Mouse (Mus musculus) testis, postnatal 14 days (tissue): ENCODE results near the gene Snd1.

Experiments used
- DNase-seq: peaks from one replicate; pipeline ENCODE4 v3.0.0; 2021; ENCODE audit warnings: low spot score

Gene Snd1

DNA sequence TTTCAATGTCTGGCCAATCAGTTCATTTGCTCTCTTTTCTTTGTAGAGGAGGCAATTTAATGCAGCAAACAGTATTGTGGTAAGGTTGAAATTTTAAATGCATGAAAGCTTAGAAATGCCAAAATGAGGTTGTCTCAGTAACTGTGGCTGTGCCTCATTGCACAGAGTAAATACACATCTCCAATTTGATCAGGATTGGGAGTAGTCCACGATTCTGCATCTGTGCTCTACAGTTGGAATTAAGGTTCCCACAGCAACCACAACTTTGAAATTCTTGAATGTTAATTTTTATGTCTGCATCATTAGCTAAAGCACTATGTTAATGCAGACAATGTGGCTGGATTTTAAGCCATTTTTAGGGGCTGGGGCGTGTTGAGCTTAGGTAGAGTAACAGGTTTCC, 72.0 kb downstream of the Snd1 start:
- DNase-seq, result no peak

DNA sequence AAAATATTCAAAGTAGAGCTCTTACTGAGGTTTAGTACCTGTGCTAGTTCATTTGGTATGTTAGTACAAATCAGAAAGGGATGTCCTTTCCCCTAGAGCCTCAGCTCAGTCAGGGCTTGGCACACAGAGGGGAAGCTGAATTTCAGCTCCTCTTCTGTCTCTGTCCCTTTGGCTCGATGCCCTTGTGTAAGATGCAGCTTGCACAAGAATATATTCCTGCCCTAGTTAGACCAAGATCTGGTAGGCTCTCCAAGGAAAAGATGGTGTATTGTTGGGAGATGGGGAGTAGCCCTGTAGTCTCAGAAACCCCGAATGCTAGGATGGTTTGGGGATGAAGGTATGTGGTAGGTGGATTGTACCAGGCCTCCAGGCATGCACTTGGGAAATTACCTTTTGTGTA, 74.4 kb downstream of the Snd1 start:
- DNase-seq, result no peak

DNA sequence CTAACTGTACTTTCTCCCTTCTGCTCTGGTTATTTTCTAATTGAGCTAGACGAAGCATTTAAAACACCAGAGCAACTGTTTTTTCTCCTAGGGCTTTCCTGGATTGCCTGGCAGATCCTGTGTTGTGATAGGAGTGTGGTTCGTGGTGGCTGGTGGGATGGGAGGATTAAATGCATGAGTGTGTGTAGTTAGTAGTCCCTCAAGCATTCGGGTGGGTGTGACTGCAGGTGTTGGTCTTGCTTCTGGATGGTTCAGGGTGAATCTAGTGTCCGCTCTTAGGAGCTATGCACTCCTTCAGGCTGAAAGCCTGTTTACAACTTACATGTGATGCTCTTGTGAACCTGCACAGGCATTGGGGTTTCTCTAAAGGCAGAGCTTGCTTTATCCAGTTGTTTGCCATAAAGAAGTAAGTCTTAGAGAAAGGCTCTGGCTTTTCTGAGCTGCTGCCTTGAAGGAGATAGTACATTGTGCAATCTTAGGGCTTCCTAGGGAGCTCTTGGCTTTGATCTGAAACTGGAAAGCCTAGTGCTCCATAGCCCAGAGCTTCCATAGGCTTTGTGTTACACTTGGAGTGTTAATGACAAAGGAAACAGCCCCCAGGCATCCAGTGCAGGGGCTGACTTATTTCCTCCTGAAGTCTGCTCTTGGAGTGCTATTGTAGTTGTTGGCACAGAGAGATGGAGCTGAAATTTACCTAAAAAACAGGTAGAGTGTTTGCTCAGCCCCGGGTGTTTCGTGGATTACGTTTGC, 75.5 kb downstream of the Snd1 start:
- DNase-seq, result no peak

DNA sequence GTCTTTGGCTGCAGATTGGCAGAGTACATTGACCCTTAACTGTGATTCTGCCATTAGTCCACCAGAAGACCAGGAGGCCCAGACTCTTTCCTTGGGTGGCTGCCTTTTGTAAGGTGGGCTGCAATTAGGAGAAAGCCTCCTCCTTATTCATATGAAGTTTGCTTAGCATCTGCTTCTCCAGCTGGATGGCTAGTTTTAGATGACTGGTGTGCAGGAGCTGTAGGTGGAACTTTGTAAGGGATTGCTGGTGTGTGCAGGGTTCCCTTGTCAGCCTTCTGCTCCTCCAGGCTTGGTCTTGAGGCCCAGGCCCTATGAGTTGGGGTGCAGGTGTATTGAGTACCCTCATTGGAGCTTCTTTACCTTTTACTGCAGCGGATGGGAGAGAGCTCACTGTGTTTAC, 79.5 kb downstream of the Snd1 start:
- DNase-seq, result no peak

DNA sequence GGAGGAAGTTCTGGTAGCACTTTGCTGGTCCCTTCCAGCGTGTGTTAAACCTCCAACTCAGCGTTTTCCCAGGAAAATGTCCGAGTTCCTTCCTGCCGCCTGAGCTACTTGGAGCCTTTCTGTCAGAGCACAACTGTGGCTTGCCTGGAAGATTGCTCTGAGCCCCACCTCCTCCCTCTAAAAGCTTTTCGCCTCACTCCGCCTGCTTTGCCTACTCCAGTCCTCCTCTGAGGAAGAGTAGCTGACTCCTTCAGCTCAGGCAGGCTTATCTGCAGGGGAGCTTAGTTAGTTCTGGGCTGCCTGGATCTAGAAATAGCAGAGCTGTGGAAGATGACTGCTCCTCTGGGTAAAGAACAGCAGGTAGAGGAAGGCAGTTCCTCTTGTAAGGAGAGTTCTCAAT, 80.1 kb downstream of the Snd1 start:
- no peak for DNase-seq

DNA sequence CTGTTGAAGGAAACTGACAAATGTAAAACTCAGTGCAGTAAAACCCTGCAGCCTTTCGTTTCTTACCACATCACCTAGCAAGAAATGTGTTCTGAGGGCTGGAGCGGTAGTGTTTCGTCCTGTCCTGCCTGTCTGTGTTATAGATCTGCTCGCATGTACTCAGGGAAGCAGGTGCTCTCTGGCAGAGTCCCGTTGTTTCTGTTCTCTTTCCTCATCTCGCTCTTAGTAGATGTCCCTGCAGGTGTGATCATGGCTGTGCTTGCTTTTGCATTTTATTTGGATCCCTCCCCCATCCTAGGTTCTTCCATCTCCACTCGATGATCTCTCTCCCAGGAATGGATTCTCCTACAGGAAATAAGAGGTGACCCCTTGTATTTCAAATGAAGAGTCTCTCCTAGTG, 80.5 kb downstream of the Snd1 start:
- no peak for DNase-seq

DNA sequence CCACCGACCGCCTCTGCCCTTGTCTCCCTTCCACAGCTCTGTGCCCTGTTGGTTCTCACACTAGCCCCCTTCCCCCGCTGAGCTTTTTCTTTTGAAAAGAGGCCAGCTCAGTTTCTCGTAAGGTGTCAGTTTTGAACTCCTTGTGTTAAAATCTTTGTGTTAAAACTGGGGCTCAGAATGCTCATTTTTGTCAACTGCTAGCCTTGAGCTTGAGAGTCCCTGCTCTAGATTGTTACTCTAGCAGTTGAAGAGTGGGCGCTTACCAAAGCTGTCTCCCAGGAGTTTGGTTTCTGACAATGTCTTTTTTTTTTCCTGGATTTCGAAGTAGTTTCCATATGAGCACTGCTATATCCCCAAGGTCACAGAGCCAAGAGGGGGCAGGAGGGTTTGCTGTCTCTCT, 82.8 kb downstream of the Snd1 start:
- DNase-seq, result no peak

DNA sequence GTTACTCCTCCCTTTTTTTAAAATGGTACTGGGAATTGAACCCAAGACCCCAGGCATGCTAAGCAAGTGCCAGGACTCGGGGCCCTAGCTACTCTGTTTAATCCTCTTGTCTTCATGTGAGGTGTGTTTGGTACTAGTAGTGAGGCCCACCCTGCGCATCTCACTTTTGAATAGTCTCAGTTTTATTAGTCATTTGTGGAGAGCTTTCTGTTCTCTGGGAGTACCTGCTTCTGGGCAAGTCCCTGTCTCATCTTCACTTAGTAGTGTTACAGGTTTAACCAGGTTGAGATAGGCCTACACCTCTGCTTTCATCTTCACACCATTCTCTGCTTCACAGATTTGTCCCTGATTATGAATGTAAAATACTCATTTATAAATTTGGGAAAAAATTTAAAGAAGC, 84.5 kb downstream of the Snd1 start:
- DNase-seq, result no peak

DNA sequence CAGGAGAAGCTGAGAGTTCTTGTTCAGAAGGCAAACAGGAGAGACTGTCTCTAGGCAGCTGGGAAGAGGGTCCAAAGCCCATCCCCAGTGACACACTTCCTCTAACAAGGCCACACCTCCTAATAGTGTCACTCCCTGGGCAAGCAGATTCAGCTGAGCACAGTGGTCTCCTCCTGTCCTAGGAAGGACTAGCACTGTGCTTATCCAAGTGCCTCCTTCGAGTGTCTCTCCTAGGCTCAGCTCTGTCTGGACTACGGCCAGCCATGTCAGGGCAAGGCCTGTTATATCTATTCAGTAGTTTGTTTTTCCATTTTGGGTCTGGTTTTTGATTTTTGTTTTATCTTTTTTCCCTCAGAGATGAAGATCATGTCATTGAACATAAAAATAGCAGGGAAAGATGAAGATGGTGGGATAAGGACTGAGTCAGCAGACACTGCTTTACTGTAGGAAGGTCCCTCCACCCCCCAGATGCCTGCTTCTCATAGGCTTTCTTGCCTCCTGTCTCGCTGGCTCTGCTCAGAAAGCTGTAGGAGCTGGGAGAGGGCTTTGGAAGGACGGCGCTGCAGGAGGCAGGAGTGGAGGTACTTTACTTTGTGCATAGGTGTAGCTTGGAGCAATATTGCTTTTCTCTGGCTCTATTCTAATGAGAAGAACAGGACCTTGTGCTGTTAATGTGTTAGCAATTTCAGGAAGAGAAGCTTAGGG, 86.5 kb downstream of the Snd1 start:
- DNase-seq, result no peak

DNA sequence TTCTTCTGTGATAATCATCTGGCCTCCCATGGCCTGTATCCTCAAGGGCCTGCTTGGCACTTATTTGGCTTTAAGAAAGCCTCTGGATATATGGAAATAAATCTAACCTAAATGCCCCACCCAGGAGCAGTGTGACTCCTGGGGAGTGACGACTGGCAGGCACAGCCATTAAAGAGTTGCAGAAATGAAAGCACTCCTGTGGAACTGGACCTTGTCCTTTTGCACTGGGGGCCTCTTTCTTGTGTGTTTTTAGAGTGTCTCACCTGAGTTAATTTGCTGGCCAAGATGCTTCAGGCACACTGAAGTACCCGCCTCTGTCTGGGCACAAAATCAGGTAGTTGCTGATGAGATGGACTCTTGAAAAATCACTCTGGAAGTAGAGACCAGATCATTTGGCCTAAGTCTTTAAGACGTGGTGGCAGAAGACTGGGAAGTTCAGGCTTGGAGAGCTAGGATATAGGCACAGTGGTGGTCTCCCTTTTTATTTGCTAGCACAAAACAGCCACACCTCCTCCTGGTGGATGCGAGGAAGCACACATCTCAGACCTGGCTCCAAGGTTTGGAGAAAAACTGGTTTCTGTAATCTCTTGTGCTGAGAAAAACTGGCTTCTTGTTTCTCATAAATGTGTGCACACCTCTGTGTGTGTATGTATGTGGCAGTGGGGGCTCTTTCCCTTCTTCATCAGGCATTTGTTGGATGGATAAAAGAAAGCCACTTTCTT, 87.5 kb downstream of the Snd1 start:
- no peak for DNase-seq

DNA sequence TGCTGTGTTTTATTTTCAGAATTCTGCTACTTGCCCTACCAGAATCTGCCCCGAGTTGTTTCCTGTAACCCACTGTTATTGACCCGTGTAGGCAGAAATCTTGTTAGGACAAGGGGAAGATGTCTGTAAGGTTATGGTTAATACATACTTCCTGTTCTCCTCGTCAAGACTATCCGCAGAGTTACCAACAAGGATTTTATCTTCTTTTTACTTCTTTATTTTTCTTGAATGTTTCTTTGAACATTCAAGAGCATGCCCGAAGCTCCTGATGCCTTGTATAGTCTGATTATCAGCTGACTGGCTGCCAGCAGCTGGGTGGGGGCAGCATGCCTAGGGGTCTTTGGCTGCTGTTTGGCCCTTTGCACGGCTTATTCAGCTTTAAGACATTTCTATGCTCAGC, 93.0 kb downstream of the Snd1 start:
- no peak for DNase-seq

DNA sequence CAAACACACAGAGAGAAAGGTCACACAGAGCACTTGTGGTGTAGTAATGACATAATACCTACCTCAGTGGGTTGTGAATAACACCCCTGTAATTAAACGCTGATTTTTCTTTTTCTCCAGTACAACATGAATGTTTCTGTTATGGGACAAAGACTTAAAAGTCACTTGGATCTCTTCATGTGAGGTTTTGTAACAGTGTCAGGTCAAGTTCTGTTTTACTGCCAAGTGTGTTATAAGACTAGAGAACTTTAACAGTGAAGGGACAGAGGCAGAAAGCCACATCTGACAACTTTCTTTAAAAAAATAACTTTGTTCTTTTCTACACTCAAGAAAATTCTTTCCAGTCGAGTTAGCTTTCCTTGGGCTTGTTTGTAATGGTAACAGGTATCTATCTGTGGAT, 97.0 kb downstream of the Snd1 start:
- no peak for DNase-seq

DNA sequence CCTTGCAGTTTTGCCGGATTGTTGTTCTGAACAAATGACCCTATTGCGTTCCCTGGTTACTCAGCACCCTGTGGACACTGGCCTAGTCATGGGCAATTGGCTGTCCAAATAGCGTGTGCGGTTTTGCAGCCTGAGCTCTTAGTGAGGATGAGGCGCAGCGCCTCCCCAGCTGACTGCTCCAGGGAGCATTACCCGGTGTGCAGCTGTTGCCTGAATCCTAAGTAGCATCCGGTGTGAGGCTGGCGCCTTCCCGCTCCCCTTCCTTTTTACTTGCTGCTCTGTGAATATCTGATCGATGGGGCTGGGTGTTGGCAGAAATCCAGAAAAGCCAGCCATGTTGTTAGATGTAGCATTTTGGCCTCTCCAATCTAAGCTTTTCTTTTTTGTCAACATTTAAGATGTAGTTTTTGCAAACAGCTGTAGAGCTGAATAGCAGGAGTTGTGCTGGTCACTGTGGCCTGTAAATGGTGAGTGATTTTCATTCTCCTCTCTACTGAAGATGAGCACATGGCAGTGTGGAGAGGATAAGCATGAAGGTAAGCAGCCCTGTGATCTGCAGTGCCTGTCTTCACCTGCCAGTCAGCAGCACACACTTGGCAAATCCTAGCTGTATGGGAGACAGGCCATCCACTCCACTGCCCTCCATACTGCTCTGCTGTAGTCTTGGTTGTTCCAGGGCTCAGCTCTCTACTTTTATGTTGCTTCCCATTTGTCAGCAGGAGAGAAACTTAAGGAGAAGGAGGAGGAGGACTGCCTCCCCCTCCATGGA, 98.2 kb downstream of the Snd1 start:
- no peak for DNase-seq

DNA sequence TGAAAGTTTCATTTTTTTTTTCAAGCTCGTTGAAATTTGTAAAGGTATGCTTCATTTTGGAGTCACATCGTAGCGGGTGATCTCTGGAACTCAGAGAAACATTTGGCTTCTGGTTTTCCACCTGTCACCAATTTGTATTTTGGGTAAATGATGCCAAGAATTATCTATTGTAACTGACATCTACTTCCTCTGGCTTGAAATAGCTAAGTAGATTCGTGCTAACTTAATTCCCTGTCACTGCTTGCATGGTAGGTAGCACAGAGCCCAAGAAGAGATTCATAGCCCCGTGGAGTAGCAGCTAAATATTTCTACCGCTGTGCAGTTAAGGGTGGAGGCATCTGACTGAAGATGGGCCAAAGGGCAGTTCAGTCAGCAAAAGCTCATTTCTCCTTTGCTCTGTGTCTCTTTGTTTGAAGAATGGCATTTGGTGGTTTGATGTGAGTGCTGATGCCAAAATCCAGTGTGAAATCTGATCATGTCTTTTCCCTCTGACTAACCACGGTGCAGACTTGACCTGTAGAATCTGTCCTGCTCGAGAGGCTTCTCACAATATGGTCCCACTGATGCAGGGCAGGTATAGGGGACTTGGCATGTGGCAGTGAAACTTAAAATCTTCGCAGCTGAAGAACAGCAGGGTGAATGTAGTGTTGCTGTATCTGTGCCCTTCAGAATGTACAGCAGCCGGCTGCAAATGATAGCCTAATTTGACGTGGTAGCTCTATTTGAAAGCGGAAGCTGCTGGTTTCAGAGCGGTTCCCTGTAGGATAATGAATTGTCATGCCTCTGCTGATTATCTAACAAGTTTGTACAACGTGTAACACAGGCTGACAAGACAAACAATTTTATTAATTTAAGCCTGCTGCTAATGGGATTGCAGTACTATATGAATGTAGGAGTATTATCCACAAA, 101.7 kb downstream of the Snd1 start:
- no peak for DNase-seq

DNA sequence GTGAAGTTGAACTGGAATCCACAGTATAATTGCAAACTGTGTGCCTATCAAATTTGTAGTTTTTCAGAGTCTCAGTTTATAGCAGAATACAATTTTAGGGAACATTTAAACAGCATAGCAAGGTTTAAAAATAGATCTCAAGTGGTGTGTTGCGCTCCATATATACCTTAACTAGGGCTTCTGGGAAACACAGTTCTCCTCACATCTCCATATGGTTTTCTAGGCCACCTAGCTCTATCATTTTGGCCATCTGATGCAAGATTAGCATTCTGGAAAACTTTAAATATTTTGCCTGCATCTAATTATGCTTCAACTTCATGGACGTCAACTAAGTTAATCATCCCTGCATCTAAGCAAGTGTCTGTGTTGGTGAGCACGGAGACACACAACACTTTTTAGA, 107.9 kb downstream of the Snd1 start:
- no peak for DNase-seq

DNA sequence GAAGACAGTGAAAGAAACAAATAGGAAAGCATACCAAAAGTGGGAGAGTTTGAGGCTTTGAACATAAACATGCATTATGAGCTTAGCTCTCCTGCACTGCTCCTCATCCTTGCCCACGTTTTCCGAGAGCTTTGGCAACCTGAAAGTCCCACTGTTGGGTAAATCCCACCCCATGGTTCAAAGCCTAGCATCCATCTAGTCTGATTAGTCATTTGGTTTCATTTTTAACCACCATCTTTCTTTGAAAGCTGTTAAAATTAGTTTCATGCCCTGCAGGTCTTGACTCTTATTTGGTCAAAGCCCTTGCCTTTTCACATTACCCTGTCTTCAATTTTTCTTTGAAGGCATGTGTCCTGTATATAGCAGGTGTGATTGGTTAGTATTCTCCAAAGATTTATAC, 108.5 kb downstream of the Snd1 start:
- no peak for DNase-seq

DNA sequence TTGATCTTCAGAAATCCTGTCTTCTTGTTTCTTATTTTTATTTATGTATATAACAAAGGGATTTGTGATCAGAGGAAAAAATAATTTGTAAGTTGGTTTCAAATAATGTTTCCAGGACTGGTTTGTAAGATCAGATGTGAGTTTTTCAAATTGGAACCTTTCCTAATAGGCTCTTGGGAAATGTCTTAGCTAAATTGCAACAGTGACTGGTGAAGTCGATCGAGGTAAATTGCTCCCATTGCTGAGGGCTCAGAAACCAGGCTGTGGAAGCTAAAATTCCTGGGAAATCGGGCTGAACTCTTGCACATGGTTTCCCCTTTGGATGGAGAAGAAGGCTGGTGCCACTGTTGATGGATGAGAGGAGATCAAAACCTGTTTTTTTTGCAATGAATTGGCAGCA, 111.9 kb downstream of the Snd1 start:
- DNase-seq, result no peak

DNA sequence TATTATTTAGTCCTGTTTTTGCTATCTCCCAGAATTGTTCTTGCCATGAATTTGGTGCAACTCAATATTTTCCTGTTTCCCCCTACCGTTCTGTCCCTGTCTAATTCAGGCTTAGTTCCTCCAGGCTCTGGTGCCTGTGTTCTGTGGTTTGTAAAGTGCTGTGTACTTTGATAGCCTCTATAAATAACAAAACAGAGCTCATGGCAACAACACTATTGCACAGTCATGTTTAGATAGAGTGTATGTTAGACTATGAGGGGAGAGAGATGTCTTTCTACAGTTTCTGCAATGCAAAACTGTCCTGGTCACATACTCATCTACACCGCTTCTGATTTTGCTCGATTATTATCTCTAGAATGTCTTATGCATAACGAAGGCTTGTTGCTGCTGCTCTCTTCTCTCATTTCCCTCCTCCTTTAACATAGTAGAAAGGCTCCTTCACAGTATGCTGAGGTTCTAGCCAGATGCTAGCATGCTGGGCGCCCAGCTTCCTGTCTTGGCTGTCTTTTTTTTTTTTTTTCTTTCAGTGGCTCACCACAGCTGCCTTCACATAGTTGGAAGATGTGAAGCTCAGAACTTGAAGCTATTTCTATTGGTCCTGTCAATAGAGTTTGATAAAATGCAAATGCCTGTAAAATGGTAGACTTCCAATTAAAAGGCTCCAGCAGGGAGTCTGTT, 113.7 kb downstream of the Snd1 start:
- no peak for DNase-seq

DNA sequence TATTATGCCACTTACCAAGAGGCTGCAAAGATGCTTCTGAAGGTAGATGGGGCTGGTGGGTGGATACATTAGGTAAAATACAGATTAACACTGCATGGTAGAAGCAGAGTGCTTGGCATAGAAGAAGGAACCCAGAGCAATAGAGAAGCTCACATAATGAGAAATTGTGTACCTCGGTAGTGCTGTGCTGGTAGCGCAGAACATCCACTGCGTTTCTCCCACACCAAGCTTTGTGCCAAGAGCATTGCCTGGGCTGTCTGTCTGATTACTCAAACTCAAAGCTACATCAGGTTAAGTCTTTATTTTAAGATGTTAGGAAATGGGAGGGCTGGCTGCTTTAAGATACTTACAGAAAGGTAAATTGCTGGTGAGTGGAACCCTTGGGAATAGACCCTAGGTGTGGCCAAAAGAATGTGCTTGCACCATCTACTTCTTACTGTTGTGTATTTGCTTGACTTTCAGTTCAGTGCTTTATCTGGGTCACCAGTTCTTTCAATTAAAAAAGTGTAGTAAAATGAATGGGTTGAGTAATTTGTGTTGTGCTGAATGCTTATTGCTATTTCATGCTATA, 117.5 kb downstream of the Snd1 start:
- no peak for DNase-seq

DNA sequence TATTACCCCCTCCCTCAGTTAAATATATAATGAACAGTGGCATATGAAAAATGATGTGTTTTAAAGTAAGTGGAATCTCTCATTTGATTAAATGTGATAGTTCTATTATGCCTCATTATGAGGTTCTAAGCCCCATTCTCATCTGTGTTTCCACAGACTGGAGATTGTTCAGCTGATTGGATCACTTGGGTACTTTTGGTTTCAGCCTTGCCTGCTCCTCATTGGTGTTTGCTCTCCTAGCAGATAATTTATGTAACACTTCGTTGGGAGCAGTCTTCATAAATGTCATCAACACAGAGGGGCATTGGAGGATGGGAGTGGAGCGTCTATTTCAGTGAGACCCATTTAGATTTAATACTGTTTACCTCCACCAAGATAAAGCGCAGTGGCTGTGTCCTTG, 118.8 kb downstream of the Snd1 start:
- no peak for DNase-seq

DNA sequence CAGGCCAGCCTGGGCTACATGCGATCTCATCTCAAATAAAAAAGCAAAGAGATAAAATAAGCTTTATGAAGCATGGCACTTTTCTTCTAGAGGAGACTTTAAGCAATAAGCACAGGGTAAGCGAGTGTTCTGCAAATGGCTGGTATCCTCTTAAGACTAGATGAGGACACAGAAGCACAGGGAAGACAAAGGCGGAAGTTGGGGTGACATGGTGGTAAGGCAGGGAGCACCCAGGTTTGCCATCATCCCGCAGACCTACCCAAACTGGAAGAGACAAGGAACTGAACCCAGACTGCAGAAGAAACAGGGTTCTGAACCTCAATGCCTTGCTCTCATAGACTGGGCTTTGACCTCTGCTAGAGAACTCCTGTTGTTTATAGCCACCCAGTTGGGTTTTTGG, 119.8 kb downstream of the Snd1 start:
- no peak for DNase-seq
